Mouse (Mus musculus) heart, postnatal 0 days (tissue): ENCODE results near the gene 9830107B12Rik. TPM values are rescaled to one million over a fixed set of nuclear protein-coding genes. Genes with fewer than 3 reads are reported as not detected.

Source experiments
- ATAC-seq: fragments of 200-750 bp; cut with Nextera tagmentation; 2 replicates; pipeline ENCODE4 v1.8.0; 2017; ENCODE audit warnings: low read depth, moderate number of reproducible peaks, moderate library complexity; ENCODE audit not compliant: insufficient read depth
- DNase-seq: peaks from one replicate; pipeline ENCODE4 v3.0.0-alpha.2; 2016; ENCODE audit warnings: low spot score
- H3K27ac ChIP-seq: fragments of 300-500 bp; sonication (generic); 2 replicates; pipeline ENCODE4 v1.5.1; 2014; ENCODE audit warnings: low read depth, mild to moderate bottlenecking
- H3K27me3 ChIP-seq: fragments of 300-500 bp; sonication (generic); 2 replicates; pipeline ENCODE4 v1.6.1; 2014; ENCODE audit warnings: low read length, mixed read lengths; ENCODE audit not compliant: control insufficient read depth, insufficient read depth
- H3K36me3 ChIP-seq: fragments of 300-500 bp; sonication (generic); replicated peaks from 2 replicates; pipeline ENCODE4 v1.6.1; 2014; ENCODE audit warnings: low read length, mixed read lengths; ENCODE audit not compliant: control insufficient read depth, insufficient read depth
- H3K4me1 ChIP-seq: fragments of 300-500 bp; sonication (generic); 2 replicates; pipeline ENCODE4 v1.6.1; 2014; ENCODE audit warnings: antibody characterized with exemption; ENCODE audit not compliant: control insufficient read depth, insufficient read depth
- H3K4me2 ChIP-seq: fragments of 300-500 bp; sonication (generic); 2 replicates; pipeline ENCODE4 v1.6.1; 2014; ENCODE audit warnings: low read depth, mild to moderate bottlenecking, low read length, moderate library complexity
- H3K4me3 ChIP-seq: fragments of 300-500 bp; sonication (generic); 2 replicates; pipeline ENCODE4 v1.5.1; 2014; ENCODE audit warnings: low read depth, low read length
- H3K9ac ChIP-seq: fragments of 300-500 bp; sonication (generic); replicated peaks from 2 replicates; pipeline ENCODE4 v1.6.1; 2014; ENCODE audit warnings: low read depth, low read length, mixed read lengths
- H3K9me3 ChIP-seq: fragments of 300-500 bp; sonication (generic); replicated peaks from 2 replicates; pipeline ENCODE4 v1.6.1; 2016; ENCODE audit warnings: low read length; ENCODE audit not compliant: control insufficient read depth
- CTCF ChIP-seq: IDR thresholded peaks from 2 replicates; pipeline ENCODE4 v1.5.1; 2016; ENCODE audit warnings: antibody characterized with exemption, control low read depth, low read depth
- EP300 ChIP-seq: IDR thresholded peaks from 2 replicates; pipeline ENCODE4 v1.6.1; 2016; ENCODE audit warnings: antibody characterized with exemption, low read depth
- WGBS: fragments of 180-500 bp; shearing (Covaris S2); extraction: QIAGEN DNeasy Blood & Tissue Kit; methylation state at CpG from one replicate; pipeline ENCODE4 v1.1.7; 2014; 5-methylcytosine and 5-hydroxymethylcytosine counted together
- polyA plus RNA-seq: library from polyadenylated mRNA; unstranded; fragments of >200 nt; fragmentation: Nextera tagmentation; extraction: Ambion mirVana; gene quantifications from 2 replicates; pipeline ENCODE4 v1.2.1, GENCODE M21; 2015
- total RNA-seq: library from RNA; depleted of rRNA; stranded (reverse); fragments of >200 nt; gene quantifications from 2 replicates; pipeline ENCODE4 v1.2.3, GENCODE M21; 2014; ENCODE audit warnings: low replicate concordance; rRNA removed

Gene 9830107B12Rik
- total and polyA plus RNA-seq, 2 experiments from 2014 or later: 0.08 TPM; not detected in 1

DNA sequence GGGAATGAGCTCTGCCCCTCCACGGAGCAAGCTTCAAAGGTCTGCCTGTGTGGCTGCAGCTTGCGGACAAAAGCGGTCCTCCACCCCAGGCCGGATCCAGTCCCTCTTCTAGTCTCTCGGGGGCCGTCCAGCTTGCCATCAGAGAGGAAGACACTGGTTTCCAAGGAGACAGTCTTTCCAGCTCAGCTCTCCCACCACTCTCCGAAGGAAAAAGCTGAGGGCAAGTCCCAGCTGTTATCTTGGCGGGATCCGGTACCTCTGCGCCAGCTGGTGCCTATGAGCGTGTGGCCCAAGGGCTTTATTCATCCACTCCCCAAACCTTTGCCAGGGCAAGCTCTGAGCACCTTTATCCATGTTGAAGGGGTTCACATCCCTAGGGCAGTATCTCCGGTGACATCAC, 55.8 kb downstream of the 9830107B12Rik start:
- H3K4me2 ChIP-seq: no peak overlapping the region
- H3K4me1 ChIP-seq: no peaks in the 10 kb centered on the region
- H3K27ac ChIP-seq: no peak overlapping the region
- 67% methylated on average over 12 of the region's 12 CpGs for WGBS
- peaks cover 22% of the 10 kb centered on the region for H3K27me3 ChIP-seq
- no peak overlapping the region for H3K9ac ChIP-seq
- ATAC-seq (no peak), DNase-seq (no peak)
- TF ChIP-seq CTCF (no peak), EP300 (no peak)
- H3K36me3 ChIP-seq: no peaks in the 10 kb centered on the region
- H3K4me3 ChIP-seq: no peak overlapping the region
- H3K9me3 ChIP-seq: peaks cover 5% of the 10 kb centered on the region; the same call in 1 of the 2 replicates

DNA sequence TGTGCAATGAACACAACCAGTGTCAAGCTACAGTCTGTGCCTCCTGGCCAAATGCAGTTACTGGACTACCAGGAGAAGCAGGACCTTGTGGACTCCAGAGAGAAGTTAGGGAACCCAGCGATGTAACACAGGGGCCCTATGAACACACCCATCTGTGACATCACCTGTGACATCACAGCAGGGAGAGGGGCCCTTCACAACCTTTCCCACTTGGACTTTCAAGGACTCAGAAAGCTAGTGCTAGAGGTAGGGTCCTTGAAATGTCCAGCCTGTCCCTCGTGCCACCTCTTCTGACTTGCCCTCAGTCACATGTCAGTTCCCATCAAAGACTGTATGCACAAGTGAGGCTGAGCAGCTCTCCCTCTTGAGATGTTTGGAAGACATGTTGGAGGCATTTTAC, 56.6 kb downstream of the 9830107B12Rik start:
- no peaks in the 10 kb centered on the region for H3K4me1 ChIP-seq
- TF ChIP-seq EP300: no peak
- TF ChIP-seq CTCF: no peak
- H3K36me3 ChIP-seq: no peaks in the 10 kb centered on the region
- no peak overlapping the region for H3K27ac ChIP-seq
- no peak for ATAC-seq
- peaks cover 13% of the 10 kb centered on the region for H3K27me3 ChIP-seq
- H3K4me2 ChIP-seq: no peak overlapping the region
- no peak overlapping the region for H3K4me3 ChIP-seq
- H3K9me3 ChIP-seq: peaks cover 5% of the 10 kb centered on the region; the same call in 1 of the 2 replicates
- H3K9ac ChIP-seq: no peak overlapping the region
- WGBS: 68% methylated on average over 2 of the region's 2 CpGs
- no peak for DNase-seq

DNA sequence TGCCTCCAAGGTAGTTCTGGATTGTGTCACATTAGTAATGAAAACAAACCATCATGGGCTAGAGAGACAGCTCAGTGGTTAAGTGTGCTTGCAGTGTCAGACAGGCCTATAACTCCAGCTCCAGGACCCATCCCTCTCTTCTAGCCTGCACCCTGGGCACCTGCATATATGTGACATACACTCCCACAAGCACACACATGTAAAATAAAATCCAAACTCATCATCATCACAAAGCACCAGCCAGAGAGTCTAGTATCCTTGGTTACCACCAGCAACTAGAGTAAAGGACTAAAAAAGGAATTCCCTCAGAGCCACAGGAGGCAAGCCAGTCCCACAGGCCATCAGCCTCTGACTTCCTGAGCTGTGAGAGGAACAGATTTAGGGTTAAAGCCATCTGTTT, 57.0 kb downstream of the 9830107B12Rik start, which contains the start of gene 1700067P10Rik:
TSS of gene 1700067P10Rik (plus strand) at position 301 of the 400 bp plus-strand sequence.
- H3K4me3 ChIP-seq: no peak within 1 kb of the TSS
- TF ChIP-seq EP300: no peak
- no peak for TF ChIP-seq CTCF
- no peak for DNase-seq
- H3K27ac ChIP-seq: no peak within 1 kb of the TSS
- H3K4me2 ChIP-seq: no peak within 1 kb of the TSS
- H3K9me3 ChIP-seq: peaks cover 5% of the 10 kb centered on the region; the same call in 1 of the 2 replicates
- H3K9ac ChIP-seq: no peak within 1 kb of the TSS
- H3K27me3 ChIP-seq: peaks cover 9% of the 10 kb centered on the region; the same call in 1 of the 2 replicates
- no peak for ATAC-seq
- H3K36me3 ChIP-seq: no peaks in the 10 kb centered on the region
- H3K4me1 ChIP-seq: no peaks in the 10 kb centered on the region

DNA sequence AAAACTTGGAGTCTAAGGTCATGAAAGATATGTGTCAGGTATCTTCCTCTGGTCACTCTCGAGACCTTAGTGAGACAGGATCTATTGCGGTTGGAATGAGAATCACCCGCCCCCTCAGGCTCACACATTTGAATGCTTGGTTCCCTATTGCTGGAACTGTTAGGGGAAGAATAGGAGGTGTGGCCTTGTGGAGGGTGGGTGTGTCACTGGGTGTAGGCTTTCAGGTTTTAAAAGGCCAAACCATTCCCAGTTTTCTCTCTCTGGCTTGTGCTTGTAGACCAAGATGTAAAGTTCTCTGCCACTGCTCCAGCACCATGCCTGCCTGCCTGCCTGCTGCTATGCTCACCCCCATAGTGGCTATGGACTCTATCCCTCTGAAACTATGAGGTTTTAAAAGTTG, 65.4 kb downstream of the 9830107B12Rik start:
- DNase-seq (no peak), ATAC-seq (no peak)
- Histone ChIP-seq H3K27ac (no peak overlapping the region), H3K4me2 (no peak overlapping the region), H3K9ac (no peak overlapping the region), H3K9me3 (no peaks in the 10 kb centered on the region), H3K4me3 (no peak overlapping the region), H3K4me1 (no peaks in the 10 kb centered on the region), H3K27me3 (0 out of 2 replicates have a peak, but pooled peaks cover 3% of the 10 kb centered on the region), H3K36me3 (no peaks in the 10 kb centered on the region)
- TF ChIP-seq EP300 (no peak), CTCF (no peak)
- 48% methylated on average over 3 of the region's 3 CpGs for WGBS

Other genes with a start within 250 kb of the 9830107B12Rik start
- gene Foxp4, start 221.6 kb downstream of the 9830107B12Rik start, total RNA-seq: 14.2 and 21.0 TPM in 2 replicates
- gene Foxp4, start 221.6 kb downstream of the 9830107B12Rik start, polyA plus RNA-seq: 3.3 and 4.1 TPM in 2 replicates
- gene 1700122O11Rik, start 108.0 kb downstream of the 9830107B12Rik start, total RNA-seq: not detected in 2 replicates
- gene 1700122O11Rik, start 108.0 kb downstream of the 9830107B12Rik start, polyA plus RNA-seq: not detected in 2 replicates
- not detected in 2 replicates for gene 1700067P10Rik, start 56.9 kb downstream of the 9830107B12Rik start, total RNA-seq
- gene 1700067P10Rik, start 56.9 kb downstream of the 9830107B12Rik start, polyA plus RNA-seq: not detected in 2 replicates
- gene A530064D06Rik, start 21.0 kb upstream of the 9830107B12Rik start, total RNA-seq: not detected in 2 replicates
- 0.08 and 0.23 TPM in 2 replicates for gene A530064D06Rik, start 21.0 kb upstream of the 9830107B12Rik start, polyA plus RNA-seq
- 1.6 TPM in 1 of 2 replicates, not detected in the other for gene Trem1, start 86.5 kb upstream of the 9830107B12Rik start, total RNA-seq
- gene Trem1, start 86.5 kb upstream of the 9830107B12Rik start, polyA plus RNA-seq: 0.04 TPM in 2 replicates
- gene Trem3, start 101.5 kb upstream of the 9830107B12Rik start, total RNA-seq: not detected in 2 replicates
- gene Trem3, start 101.5 kb upstream of the 9830107B12Rik start, polyA plus RNA-seq: 0.11 and 0.15 TPM in 2 replicates
- 0.19 TPM in 1 of 2 replicates, not detected in the other for gene Treml4, start 118.0 kb upstream of the 9830107B12Rik start, total RNA-seq
- 0.36 and 0.44 TPM in 2 replicates for gene Treml4, start 118.0 kb upstream of the 9830107B12Rik start, polyA plus RNA-seq
- gene Treml2, start 153.2 kb upstream of the 9830107B12Rik start, total RNA-seq: 0.15 and 7.9 TPM in 2 replicates
- not detected in 2 replicates for gene Treml2, start 153.2 kb upstream of the 9830107B12Rik start, polyA plus RNA-seq
- gene B430306N03Rik, start 169.9 kb upstream of the 9830107B12Rik start, total RNA-seq: 0.23 and 0.31 TPM in 2 replicates
- gene B430306N03Rik, start 169.9 kb upstream of the 9830107B12Rik start, polyA plus RNA-seq: 0.16 and 0.18 TPM in 2 replicates
- gene Trem2, start 200.1 kb upstream of the 9830107B12Rik start, total RNA-seq: 1.2 and 3.5 TPM in 2 replicates
- gene Trem2, start 200.1 kb upstream of the 9830107B12Rik start, polyA plus RNA-seq: 2.7 and 3.5 TPM in 2 replicates
- gene Treml1, start 213.6 kb upstream of the 9830107B12Rik start, total RNA-seq: 2.9 TPM in 1 of 2 replicates, not detected in the other
- gene Treml1, start 213.6 kb upstream of the 9830107B12Rik start, polyA plus RNA-seq: 0.44 and 0.57 TPM in 2 replicates